Mouse (Mus musculus) ES-Bruce4 (cell line): ENCODE measurements around the gene Acss2.

Experiments
- CTCF ChIP-seq: IDR thresholded peaks from one replicate; pipeline ENCODE4 v1.8.1; 2011; ENCODE audit warnings: low read depth, low read length
- POLR2A ChIP-seq: IDR thresholded peaks from one replicate; pipeline ENCODE4 v1.8.1; 2011; ENCODE audit warnings: low read length; ENCODE audit not compliant: insufficient read depth

DNA sequence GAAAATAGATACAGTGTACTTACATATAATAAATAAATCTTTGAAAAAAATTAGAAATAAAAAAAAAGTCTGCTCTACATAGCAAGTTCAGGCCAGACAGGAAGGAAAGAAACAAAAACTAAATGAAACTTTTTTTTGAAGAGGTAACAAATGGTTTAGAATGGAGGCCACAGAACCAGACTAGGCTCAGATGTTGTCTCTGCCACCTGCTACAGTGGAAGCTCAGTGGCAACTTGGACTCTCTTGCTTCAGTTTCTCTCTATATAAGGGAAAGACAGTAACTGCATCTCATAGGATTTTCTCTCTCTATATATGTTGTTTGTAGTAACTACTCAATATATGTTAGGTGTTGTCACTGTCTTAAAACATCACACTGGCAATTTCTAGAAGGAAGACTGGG is 34.6 kb downstream of the Acss2 start:
- TF ChIP-seq POLR2A: no peak
- TF ChIP-seq CTCF: no peak
